9 mouse cellular contexts compared by ENCODE assay signal in genomic region chr4:53415873-53416637, GRCm38 (mm10). TPM values are rescaled to one million over a fixed set of nuclear protein-coding genes. Genes with fewer than 3 reads are reported as not detected.
DNase-seq lines count a peak whose midpoint lies in the region; ATAC-seq lines count a peak whose summit lies in the region.
"Had no signal": no experiment of that assay in that cellular context is flagged by ENCODE, and none has a peak within 500 bp of the region (broad histone marks: within the 10 kb centered on the region; RNA-seq: fewer than 3 reads in every experiment).

No protein-coding gene starts in this region.

- H3K4me2 ChIP-seq in stomach, embryonic 15.5 days, result no peak overlapping the region
- H3K4me2 ChIP-seq: limb, embryonic 12.5 days had no signal

- H3K9me3 ChIP-seq in stomach, embryonic 15.5 days, result no peaks in the 10 kb centered on the region
- H3K9me3 ChIP-seq: limb, embryonic 12.5 days had no signal

- no peaks in the 10 kb centered on the region for H3K27me3 ChIP-seq in stomach, embryonic 15.5 days (replicated peaks)
- H3K27me3 ChIP-seq: limb, embryonic 12.5 days had no signal

- H3K27ac ChIP-seq in stomach, embryonic 15.5 days, result peak overlapping the region; percentile 80
- H3K27ac ChIP-seq: limb, embryonic 12.5 days had no signal

- H3K4me3 ChIP-seq in stomach, embryonic 15.5 days (replicated peaks), result no peak overlapping the region
- H3K4me3 ChIP-seq: limb, embryonic 12.5 days had no signal

- no peak overlapping the region for H3K9ac ChIP-seq in stomach, embryonic 15.5 days
- H3K9ac ChIP-seq: limb, embryonic 12.5 days had no signal

- ATAC-seq in stomach, embryonic 15.5 days (ENCODE audit: insufficient read depth, low FRiP score, low read depth), result peak; percentile 68; the same call in 1 of the 2 replicates
- no peak for ATAC-seq in monocyte, adult 5-6 weeks (replicated peaks; ENCODE audit: insufficient number of reproducible peaks, low FRiP score, low TSS enrichment, poor library complexity, severe bottlenecking)

- no peaks in the 10 kb centered on the region for H3K36me3 ChIP-seq in stomach, embryonic 15.5 days
- H3K36me3 ChIP-seq: limb, embryonic 12.5 days had no signal

- H3K4me1 ChIP-seq in stomach, embryonic 15.5 days, result 0 out of 2 replicates have a peak, but pooled peaks cover 7% of the 10 kb centered on the region
- H3K4me1 ChIP-seq: limb, embryonic 12.5 days had no signal

- 61% methylated on average over 9 of the region's 10 CpGs for WGBS in stomach, embryonic 15.5 days

- DNase-seq in adrenal gland, adult (ENCODE audit: inconsistent age in 2 of 2, low spot score in 1 of 2), result peak; percentile 34 to 74
- no peak for DNase-seq in adrenal gland, postnatal 4 days (ENCODE audit: low spot score in 2 of 2)
- peak; percentile 38 to 67 for DNase-seq in urinary bladder, postnatal 4 days (ENCODE audit: low spot score in 2 of 2)
- DNase-seq in urinary bladder, postnatal 10 days (ENCODE audit: low spot score), result no peak
- peak; percentile 32 for DNase-seq in layer of hippocampus, adult 9-10 months (ENCODE audit: low spot score)
- no peak for DNase-seq in cerebellum, postnatal 25 days

RNA-seq across cellular contexts. Expression of gene Slc44a1, which starts 24.2 kb away (rescaled TPM):
- 10 to 100 TPM; 95.4 to 95.8 TPM for total RNA-seq in adrenal gland, postnatal 4 days (2021)
- 48.1 and 49.6 TPM in 2 replicates for polyA plus RNA-seq in stomach, embryonic 15.5 days (2015; fragmentation: Nextera tagmentation; extraction: Ambion mirVana)
- total RNA-seq in monocyte, adult 5-6 weeks (2017), result 11.0 to 21.2 TPM (median 12.1 TPM) in 3 replicates

Comparison
In these comparisons a context has a peak if more than half of its experiments do, and no peak if none do; other contexts are left out.
1. DNase-seq: peak in adrenal gland, adult (2 of 2), urinary bladder, postnatal 4 days (2 of 2) and layer of hippocampus, adult 9-10 months (single experiment); none in adrenal gland, postnatal 4 days (0 of 2), urinary bladder, postnatal 10 days (single experiment) and cerebellum, postnatal 25 days (0 of 2).